Mouse (Mus musculus) embryonic fibroblast, embryonic 13.5 days (primary cell): ENCODE data around the gene Shld2. TPM values are rescaled to one million over a fixed set of nuclear protein-coding genes. Genes with fewer than 3 reads are reported as not detected.
A peak's percentile ranks its signal among the peaks of the same experiment; 100 is the strongest.

ENCODE experiments used
- H3K27ac ChIP-seq: 2 replicates; pipeline ENCODE4 v1.5.1; 2012; ENCODE audit warnings: low read length, control low read depth, inconsistent platforms; ENCODE audit not compliant: insufficient read depth
- H3K4me1 ChIP-seq: 2 replicates; pipeline ENCODE4 v1.6.1; 2011; ENCODE audit warnings: low read length; ENCODE audit not compliant: control insufficient read depth, insufficient read depth
- H3K4me3 ChIP-seq: 2 replicates; pipeline ENCODE4 v1.5.1; 2011; ENCODE audit warnings: mild to moderate bottlenecking, control low read depth, low read length; ENCODE audit not compliant: insufficient read depth
- CTCF ChIP-seq: IDR thresholded peaks from 2 replicates; pipeline ENCODE4 v1.5.1; 2011; ENCODE audit warnings: mild to moderate bottlenecking, control low read depth, low read length, moderate library complexity, borderline replicate concordance; ENCODE audit not compliant: insufficient read depth
- POLR2A ChIP-seq: IDR thresholded peaks from 2 replicates; pipeline ENCODE4 v1.6.1; 2011; ENCODE audit warnings: low read depth, mild to moderate bottlenecking, control low read depth, low read length, moderate library complexity
- polyA plus RNA-seq: library from polyadenylated mRNA; stranded (reverse); fragments of >200 nt; gene quantifications from 2 replicates; pipeline ENCODE4 v1.2.4, GENCODE M21; 2011; ENCODE audit warnings: low read depth; ENCODE audit not compliant: missing spikeins, insufficient read length

The Shld2 gene
- polyA plus RNA-seq, 1 experiment = 10.1 TPM

GRCm38 (mm10) chr14:34209080-34209479 is 101.2 kb downstream of the Shld2 start:
- no peak overlapping the region for H3K27ac ChIP-seq

GRCm38 (mm10) chr14:34208651-34209050 is 101.6 kb downstream of the Shld2 start:
- H3K4me3 ChIP-seq = no peak overlapping the region
- H3K4me1 ChIP-seq = no peaks in the 10 kb centered on the region
- H3K27ac ChIP-seq = no peak overlapping the region
- TF ChIP-seq POLR2A (no peak), CTCF (peak; percentile 48; the same call in 1 of the 2 replicates)

More at GRCm38 (mm10) chr14:34209080-34209479, 101.2 kb downstream of the Shld2 start:
- no peak for TF ChIP-seq POLR2A
- TF ChIP-seq CTCF = no peak
- Histone ChIP-seq H3K4me1 (no peaks in the 10 kb centered on the region), H3K4me3 (no peak overlapping the region)

- Histone ChIP-seq H3K27ac (no peak overlapping the region), H3K4me1 (no peaks in the 10 kb centered on the region), H3K4me3 (no peak overlapping the region)
- TF ChIP-seq CTCF (no peak), POLR2A (no peak)
Measured at GRCm38 (mm10) chr14:34207996-34208395, 102.3 kb downstream of the Shld2 start.

- H3K4me3 ChIP-seq = peak within 1 kb of the TSS; percentile 50
- TF ChIP-seq CTCF = no peak
- TF ChIP-seq POLR2A = no peak
- H3K27ac ChIP-seq = no peak within 1 kb of the TSS
- H3K4me1 ChIP-seq = no peaks in the 10 kb centered on the region
Measured at GRCm38 (mm10) chr14:34201231-34202035, 108.9 kb downstream of the Shld2 start, which contains the start of gene Gprin2. Gprin2 (minus strand) TSS chr14:34201653.

- no peak for TF ChIP-seq POLR2A
- TF ChIP-seq CTCF = no peak
- H3K4me3 ChIP-seq = peak overlapping the region; percentile 50
- H3K27ac ChIP-seq = no peak overlapping the region
- H3K4me1 ChIP-seq = no peaks in the 10 kb centered on the region
Measured at GRCm38 (mm10) chr14:34200738-34201230, 109.5 kb downstream of the Shld2 start.

- no peak overlapping the region for H3K4me3 ChIP-seq
- H3K4me1 ChIP-seq = no peaks in the 10 kb centered on the region
- TF ChIP-seq CTCF (no peak), POLR2A (no peak)
- no peak overlapping the region for H3K27ac ChIP-seq
Measured at GRCm38 (mm10) chr14:34196706-34197105, 113.6 kb downstream of the Shld2 start.

GRCm38 (mm10) chr14:34195466-34195865 is 114.8 kb downstream of the Shld2 start:
- no peaks in the 10 kb centered on the region for H3K4me1 ChIP-seq
- TF ChIP-seq POLR2A = no peak
- no peak for TF ChIP-seq CTCF
- H3K4me3 ChIP-seq = no peak overlapping the region
- H3K27ac ChIP-seq = no peak overlapping the region

GRCm38 (mm10) chr14:34193879-34194278 is 116.4 kb downstream of the Shld2 start:
- H3K27ac ChIP-seq = no peak overlapping the region
- no peaks in the 10 kb centered on the region for H3K4me1 ChIP-seq
- H3K4me3 ChIP-seq = no peak overlapping the region
- TF ChIP-seq POLR2A (no peak), CTCF (no peak)

GRCm38 (mm10) chr14:34190361-34190760 is 119.9 kb downstream of the Shld2 start:
- H3K27ac ChIP-seq = no peak overlapping the region
- TF ChIP-seq POLR2A (no peak), CTCF (no peak)
- no peaks in the 10 kb centered on the region for H3K4me1 ChIP-seq
- no peak overlapping the region for H3K4me3 ChIP-seq

GRCm38 (mm10) chr14:34188629-34189028 is 121.7 kb downstream of the Shld2 start:
- TF ChIP-seq POLR2A (no peak), CTCF (0 out of 2 replicates have a peak, but pooled peaks have one; percentile 17)
- H3K4me1 ChIP-seq = no peaks in the 10 kb centered on the region
- no peak overlapping the region for H3K4me3 ChIP-seq
- H3K27ac ChIP-seq = no peak overlapping the region

Other genes with a start within 250 kb of the Shld2 start
- gene Anxa8, start 224.5 kb downstream of the Shld2 start, polyA plus RNA-seq = 28.1 and 42.9 TPM in 2 replicates
- gene A630023A22Rik, start 207.7 kb downstream of the Shld2 start, polyA plus RNA-seq = 1.6 and 2.8 TPM in 2 replicates
- gene Npy4r, start 158.0 kb downstream of the Shld2 start, polyA plus RNA-seq = not detected in 2 replicates
- 0.12 and 0.46 TPM in 2 replicates for gene Gprin2, start 108.8 kb downstream of the Shld2 start, polyA plus RNA-seq
- gene Syt15, start 90.9 kb downstream of the Shld2 start, polyA plus RNA-seq = not detected in 2 replicates
- 159 and 181 TPM in 2 replicates for gene Glud1, start 234 bp upstream of the Shld2 start, polyA plus RNA-seq
- not detected in 2 replicates for gene Fam25c, start 44.9 kb upstream of the Shld2 start, polyA plus RNA-seq
- gene Sncg, start 64.3 kb upstream of the Shld2 start, polyA plus RNA-seq = 6.6 and 10.8 TPM in 2 replicates
- gene Mmrn2, start 65.0 kb upstream of the Shld2 start, polyA plus RNA-seq = not detected in 2 replicates
- 116 and 146 TPM in 2 replicates for gene Bmpr1a, start 192.8 kb upstream of the Shld2 start, polyA plus RNA-seq
- gene 9230112D13Rik, start 212.3 kb upstream of the Shld2 start, polyA plus RNA-seq = not detected in 2 replicates